ENCODE assay signal across 18 mouse cellular contexts in genomic region chr7:51736285-51736684, GRCm38 (mm10).
DNase-seq lines count a peak whose midpoint lies in the region; ATAC-seq lines count a peak whose summit lies in the region.
"Had no signal": no experiment of that assay in that cellular context is flagged by ENCODE, and none has a peak within 500 bp of the region (broad histone marks: within the 10 kb centered on the region; RNA-seq: fewer than 3 reads in every experiment).

No protein-coding gene starts in this region.

- DNase-seq in neural tube, embryonic 11.5 days (ENCODE audit: low spot score) = no peak
- DNase-seq in neural tube, embryonic 10.5 days (ENCODE audit: extremely low spot score, low spot score) = no peak
- DNase-seq in midbrain, embryonic 14.5 days = peak; percentile 58
- no peak for DNase-seq in lung, postnatal 4 days
- DNase-seq: adrenal gland, adult 2 months; cerebellum, adult 9-10 months; gastrocnemius, postnatal 25 days; kidney, adult 11 months; kidney, postnatal 36 days; liver, embryonic 13.5 days; lung, embryonic 14.5 days; lung, postnatal 36 days; thymus, postnatal 25 days had no signal

- WGBS in neural tube, embryonic 11.5 days = 67% methylated on average over 2 of the region's 2 CpGs
- WGBS in hindbrain, embryonic 15.5 days = 37% methylated on average over 2 of the region's 2 CpGs
- WGBS in midbrain, embryonic 14.5 days = 27% methylated on average over 2 of the region's 2 CpGs
- 33% methylated on average over 2 of the region's 2 CpGs for WGBS in neural tube, embryonic 15.5 days

- no peaks in the 10 kb centered on the region for H3K27me3 ChIP-seq in neural tube, embryonic 11.5 days (ENCODE audit: control insufficient read depth, insufficient read depth, low read length)
- H3K27me3 ChIP-seq in hindbrain, embryonic 15.5 days = no peaks in the 10 kb centered on the region
- H3K27me3 ChIP-seq in midbrain, embryonic 14.5 days (ENCODE audit: control insufficient read depth, insufficient read depth, low read length) = no peaks in the 10 kb centered on the region
- H3K27me3 ChIP-seq in neural tube, embryonic 15.5 days (replicated peaks) = no peaks in the 10 kb centered on the region
- H3K27me3 ChIP-seq: forebrain, embryonic 15.5 days; liver, embryonic 13.5 days had no signal

- no peaks in the 10 kb centered on the region for H3K36me3 ChIP-seq in neural tube, embryonic 11.5 days (ENCODE audit: control insufficient read depth, insufficient read depth, low read length)
- H3K36me3 ChIP-seq in hindbrain, embryonic 15.5 days = no peaks in the 10 kb centered on the region
- H3K36me3 ChIP-seq in midbrain, embryonic 14.5 days (ENCODE audit: control insufficient read depth, insufficient read depth, low read length) = no peaks in the 10 kb centered on the region
- no peaks in the 10 kb centered on the region for H3K36me3 ChIP-seq in neural tube, embryonic 15.5 days
- H3K36me3 ChIP-seq: forebrain, embryonic 15.5 days; liver, embryonic 13.5 days had no signal

- H3K27ac ChIP-seq in neural tube, embryonic 11.5 days (ENCODE audit: low read depth, low read length) = no peak overlapping the region
- H3K27ac ChIP-seq in hindbrain, embryonic 15.5 days (replicated peaks) = peak overlapping the region; percentile 65
- H3K27ac ChIP-seq in midbrain, embryonic 14.5 days (replicated peaks; ENCODE audit: low read depth, low read length) = peak overlapping the region; percentile 82
- H3K27ac ChIP-seq in neural tube, embryonic 15.5 days (replicated peaks) = peak overlapping the region; percentile 63
- H3K27ac ChIP-seq: forebrain, embryonic 15.5 days; liver, embryonic 13.5 days had no signal

- no peak overlapping the region for H3K9ac ChIP-seq in neural tube, embryonic 11.5 days (ENCODE audit: low read length)
- H3K9ac ChIP-seq in hindbrain, embryonic 15.5 days = no peak overlapping the region
- H3K9ac ChIP-seq in midbrain, embryonic 14.5 days (replicated peaks; ENCODE audit: low read length) = no peak overlapping the region; the same call in 1 of the 2 replicates
- H3K9ac ChIP-seq in neural tube, embryonic 15.5 days (replicated peaks) = no peak overlapping the region
- H3K9ac ChIP-seq: forebrain, embryonic 15.5 days; liver, embryonic 13.5 days; lung, embryonic 14.5 days had no signal

- no peaks in the 10 kb centered on the region for H3K9me3 ChIP-seq in neural tube, embryonic 11.5 days (ENCODE audit: control insufficient read depth, low read length)
- no peaks in the 10 kb centered on the region for H3K9me3 ChIP-seq in hindbrain, embryonic 15.5 days
- H3K9me3 ChIP-seq in midbrain, embryonic 14.5 days (ENCODE audit: control insufficient read depth, low read length) = no peaks in the 10 kb centered on the region
- no peaks in the 10 kb centered on the region for H3K9me3 ChIP-seq in neural tube, embryonic 15.5 days (replicated peaks)
- H3K9me3 ChIP-seq: forebrain, embryonic 15.5 days; liver, embryonic 13.5 days had no signal

- peak; percentile 41; the same call in 1 of the 2 replicates for ATAC-seq in neural tube, embryonic 11.5 days (ENCODE audit: insufficient read depth, low FRiP score, low TSS enrichment)
- peak; percentile 81; the same call in 1 of the 2 replicates for ATAC-seq in hindbrain, embryonic 15.5 days (ENCODE audit: low FRiP score, low read depth)
- ATAC-seq in midbrain, embryonic 14.5 days (ENCODE audit: low FRiP score, low TSS enrichment) = peak; percentile 61; the same call in 1 of the 2 replicates
- peak; percentile 52; the same call in 1 of the 2 replicates for ATAC-seq in neural tube, embryonic 15.5 days (ENCODE audit: low FRiP score)
- no peak for ATAC-seq in megakaryocyte-erythroid progenitor cell, adult 5-6 weeks (replicated peaks; ENCODE audit: low FRiP score, low TSS enrichment, poor library complexity, severe bottlenecking)
- ATAC-seq: forebrain, embryonic 15.5 days had no signal

- no peaks in the 10 kb centered on the region for H3K4me1 ChIP-seq in neural tube, embryonic 11.5 days (ENCODE audit: control insufficient read depth, insufficient read depth, low read length)
- peaks cover 12% of the 10 kb centered on the region; the same call in 1 of the 2 replicates for H3K4me1 ChIP-seq in hindbrain, embryonic 15.5 days (replicated peaks)
- peaks cover 18% of the 10 kb centered on the region for H3K4me1 ChIP-seq in midbrain, embryonic 14.5 days (ENCODE audit: control insufficient read depth, insufficient read depth, low read length)
- H3K4me1 ChIP-seq in neural tube, embryonic 15.5 days = peaks cover 12% of the 10 kb centered on the region; the same call in 1 of the 2 replicates
- H3K4me1 ChIP-seq: forebrain, embryonic 15.5 days; liver, embryonic 13.5 days had no signal

- H3K4me2 ChIP-seq in neural tube, embryonic 11.5 days (ENCODE audit: low read depth) = no peak overlapping the region
- no peak overlapping the region for H3K4me2 ChIP-seq in hindbrain, embryonic 15.5 days
- H3K4me2 ChIP-seq in midbrain, embryonic 14.5 days (ENCODE audit: low read length) = no peak overlapping the region
- H3K4me2 ChIP-seq in neural tube, embryonic 15.5 days = no peak overlapping the region
- H3K4me2 ChIP-seq: forebrain, embryonic 15.5 days; liver, embryonic 13.5 days; lung, embryonic 14.5 days had no signal

- H3K4me3 ChIP-seq in neural tube, embryonic 11.5 days (ENCODE audit: low read depth, low read length) = no peak overlapping the region
- H3K4me3 ChIP-seq in hindbrain, embryonic 15.5 days = no peak overlapping the region
- no peak overlapping the region for H3K4me3 ChIP-seq in midbrain, embryonic 14.5 days (replicated peaks; ENCODE audit: low read depth, low read length)
- no peak overlapping the region for H3K4me3 ChIP-seq in neural tube, embryonic 15.5 days (replicated peaks)
- H3K4me3 ChIP-seq: erythroblast, embryonic 14.5 days; forebrain, embryonic 15.5 days; liver, embryonic 13.5 days had no signal
